Mouse (Mus musculus) spleen, adult 2 months (tissue): ENCODE results near the gene Nup205.

Experiments
- CTCF ChIP-seq: fragments of 200-500 bp; IDR thresholded peaks from 2 replicates; pipeline ENCODE4 v1.5.1; 2011; ENCODE audit warnings: mild to moderate bottlenecking, inconsistent platforms; ENCODE audit not compliant: insufficient read depth, insufficient read length, insufficient replicate concordance; ENCODE audit errors: extremely low read depth
- POLR2A ChIP-seq: fragments of 200-500 bp; IDR thresholded peaks from 2 replicates; pipeline ENCODE4 v1.6.1; 2011; ENCODE audit warnings: low read depth, low read length, inconsistent platforms

DNA sequence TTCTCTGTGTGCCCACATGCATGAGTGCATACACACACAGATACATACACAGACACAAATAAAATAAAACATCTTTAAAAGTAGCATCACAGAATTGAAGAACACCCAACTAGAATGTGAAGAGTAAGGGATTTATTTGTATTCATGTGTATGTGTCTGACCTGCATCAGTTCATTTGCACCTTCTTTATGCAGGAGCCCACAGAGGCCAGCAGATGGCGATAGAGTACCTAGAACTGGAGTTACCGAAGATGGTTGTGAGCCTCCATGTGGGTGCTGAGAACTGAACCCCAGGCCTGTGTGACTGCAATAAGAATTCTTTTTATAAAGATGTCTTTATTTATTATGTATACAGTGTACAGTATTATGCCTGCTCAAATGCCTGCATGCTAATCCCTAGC lies 31.7 kb upstream of the Nup205 start:
- no peak for TF ChIP-seq CTCF
- no peak for TF ChIP-seq POLR2A
